Mouse (Mus musculus): ENCODE results near the gene Otog. TPM values are rescaled to one million over a fixed set of nuclear protein-coding genes. Genes with fewer than 3 reads are reported as not detected.

The Otog gene
- total RNA-seq, 2 experiments from 2014 or later: 0.10 to 0.12 TPM

DNA sequence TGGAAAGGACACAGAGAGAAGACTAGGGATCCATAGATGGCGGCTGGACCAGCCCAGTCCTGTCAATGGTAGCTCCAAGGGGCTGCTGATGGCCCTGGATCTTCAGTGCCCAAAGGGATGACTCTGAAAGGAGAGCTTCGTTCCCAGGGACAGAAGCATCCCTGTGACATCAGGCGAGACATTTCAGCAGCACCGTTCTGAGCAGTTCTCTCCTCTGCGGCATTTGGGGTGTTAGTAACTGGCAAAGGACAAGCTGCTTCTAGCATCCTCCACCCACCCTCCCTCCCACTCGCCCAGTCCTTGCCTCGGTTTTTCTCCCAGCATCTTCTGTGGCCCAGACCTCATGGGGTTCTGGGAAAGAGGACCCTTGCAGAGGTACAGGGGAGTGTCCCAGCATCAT is 41.5 kb downstream of the Otog start:
- no peak for DNase-seq (ENCODE audit: low spot score in 2 of 2)

GRCm38 (mm10) chr7:46283681-46284080 is 42.9 kb downstream of the Otog start:
- no peak for DNase-seq (ENCODE audit: low spot score in 2 of 2)

DNA sequence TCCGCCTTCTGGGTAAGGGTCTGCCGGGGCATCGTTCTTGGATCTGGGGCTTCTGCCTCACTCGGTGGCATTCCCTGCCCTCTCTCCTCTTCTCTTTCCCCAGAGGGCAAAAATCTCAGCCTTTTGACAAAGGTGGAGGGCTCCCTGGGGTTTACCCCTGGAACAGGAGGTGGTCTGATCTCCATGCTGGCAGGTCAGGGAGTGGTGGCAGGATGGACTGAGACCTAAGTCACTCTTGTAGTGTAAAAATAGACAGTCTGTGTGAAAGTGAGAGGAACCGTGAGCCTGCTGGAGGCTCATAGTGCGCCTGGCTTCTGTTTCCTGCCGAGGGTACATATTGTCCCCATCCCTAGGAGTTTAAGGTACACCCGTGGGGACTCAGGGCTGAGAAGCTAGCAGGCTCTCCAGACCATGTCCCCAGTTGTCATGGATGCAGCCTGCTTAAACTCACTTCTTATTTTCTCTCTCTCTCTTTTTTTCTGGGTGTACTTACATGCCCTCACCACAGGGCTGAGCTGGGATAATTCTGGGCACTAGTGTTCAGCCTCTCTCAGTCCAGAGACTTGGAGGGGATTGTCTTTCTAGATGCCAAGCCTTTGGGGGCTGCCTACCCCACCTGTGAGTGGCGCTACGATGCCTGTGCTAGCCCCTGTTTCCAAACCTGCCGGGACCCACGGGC is 44.5 kb downstream of the Otog start:
- DNase-seq (ENCODE audit: low spot score in 2 of 2): no peak

- DNase-seq (ENCODE audit: low spot score in 2 of 2): no peak
Measured at GRCm38 (mm10) chr7:46286391-46286790, 45.6 kb downstream of the Otog start.

DNA sequence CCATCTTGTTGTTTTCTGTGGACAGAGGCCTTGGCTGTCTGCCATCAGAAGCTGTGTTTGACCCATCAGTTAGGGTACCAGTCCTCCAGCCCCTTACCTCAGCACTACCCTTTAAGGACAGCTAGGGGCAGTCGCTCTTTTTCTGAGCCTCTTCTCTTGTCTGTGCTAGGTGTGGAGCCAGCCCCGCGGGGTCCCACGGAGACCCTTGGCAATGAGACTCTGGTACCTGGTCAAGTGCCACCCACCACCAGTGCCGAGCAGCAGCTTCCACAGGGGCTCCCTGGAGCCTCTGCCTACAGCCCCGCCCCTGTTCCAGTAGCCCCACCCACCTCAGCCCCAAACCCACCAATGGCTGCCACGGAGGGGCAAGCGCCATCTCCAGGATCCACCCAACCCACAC is 46.3 kb downstream of the Otog start:
- DNase-seq (ENCODE audit: low spot score in 2 of 2): no peak

DNA sequence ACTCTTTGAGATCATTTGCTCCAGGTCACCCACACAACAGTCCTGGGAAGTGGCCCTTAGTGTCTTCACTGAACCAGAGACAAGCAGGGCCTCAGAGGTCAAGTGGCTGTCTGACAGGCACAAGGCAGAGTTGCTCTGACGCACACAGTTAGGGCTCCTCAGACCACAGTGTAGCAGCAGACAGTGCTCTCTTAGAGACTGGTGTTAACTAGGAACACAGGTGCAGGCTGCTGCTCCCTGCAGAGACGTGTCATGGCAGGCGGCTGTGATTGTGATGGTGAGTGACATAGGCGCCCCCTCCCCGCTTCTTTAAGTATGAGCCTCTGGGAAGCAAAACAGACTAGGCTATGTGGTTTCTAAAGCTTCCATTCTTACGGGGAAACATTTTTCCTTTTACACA is 55.5 kb downstream of the Otog start:
- no peak for DNase-seq (ENCODE audit: low spot score in 2 of 2)

DNA sequence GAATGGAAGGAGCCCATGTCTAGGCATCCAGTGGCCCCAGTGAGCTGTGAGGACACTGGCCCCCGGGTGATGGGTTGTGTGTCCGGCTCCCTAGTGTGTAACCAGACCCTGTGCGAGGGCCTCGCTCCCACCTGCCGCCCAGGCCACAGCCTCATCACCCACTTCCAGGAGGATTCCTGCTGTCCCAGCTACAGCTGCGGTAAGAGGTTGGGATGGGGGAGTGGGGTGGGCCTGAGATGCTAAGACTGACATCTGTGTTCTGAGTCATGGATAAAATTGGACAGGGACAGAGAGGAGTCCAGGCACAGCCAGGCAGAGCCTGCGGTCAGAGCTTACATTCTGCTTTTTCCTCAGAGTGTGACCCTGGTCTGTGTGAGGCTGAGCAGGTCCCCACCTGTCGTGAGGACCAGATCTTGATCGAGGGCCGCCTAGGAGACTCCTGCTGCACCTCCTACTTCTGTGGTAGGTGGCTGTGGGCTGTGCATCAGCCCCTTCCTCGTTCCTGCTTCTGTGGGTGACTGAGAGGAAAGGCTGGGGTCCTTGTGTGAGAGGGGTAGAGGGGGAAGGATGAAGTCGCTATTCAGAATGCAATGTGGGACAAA is 60.3 kb downstream of the Otog start:
- DNase-seq (ENCODE audit: low spot score in 2 of 2): no peak

DNA sequence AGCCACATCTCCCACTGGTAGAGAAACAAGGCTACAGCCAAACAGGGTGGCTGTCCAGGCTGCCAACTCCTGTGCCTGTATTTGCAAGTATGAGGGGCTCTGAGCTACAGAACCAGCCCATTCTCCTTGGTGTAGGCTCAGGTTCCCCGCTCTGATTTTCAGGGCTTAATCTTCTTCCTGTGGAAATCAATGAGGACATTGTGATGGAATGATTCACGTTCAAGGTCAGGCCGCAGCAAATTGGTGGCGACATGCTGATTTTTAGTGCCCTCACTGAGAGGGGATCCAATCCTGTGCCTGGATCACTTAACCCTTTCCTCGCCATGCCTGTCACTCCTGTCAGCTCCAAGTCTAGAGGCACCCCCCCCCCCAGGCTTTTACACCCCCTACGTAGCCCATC is 72.7 kb downstream of the Otog start:
- no peak for DNase-seq (ENCODE audit: low spot score in 2 of 2)

DNA sequence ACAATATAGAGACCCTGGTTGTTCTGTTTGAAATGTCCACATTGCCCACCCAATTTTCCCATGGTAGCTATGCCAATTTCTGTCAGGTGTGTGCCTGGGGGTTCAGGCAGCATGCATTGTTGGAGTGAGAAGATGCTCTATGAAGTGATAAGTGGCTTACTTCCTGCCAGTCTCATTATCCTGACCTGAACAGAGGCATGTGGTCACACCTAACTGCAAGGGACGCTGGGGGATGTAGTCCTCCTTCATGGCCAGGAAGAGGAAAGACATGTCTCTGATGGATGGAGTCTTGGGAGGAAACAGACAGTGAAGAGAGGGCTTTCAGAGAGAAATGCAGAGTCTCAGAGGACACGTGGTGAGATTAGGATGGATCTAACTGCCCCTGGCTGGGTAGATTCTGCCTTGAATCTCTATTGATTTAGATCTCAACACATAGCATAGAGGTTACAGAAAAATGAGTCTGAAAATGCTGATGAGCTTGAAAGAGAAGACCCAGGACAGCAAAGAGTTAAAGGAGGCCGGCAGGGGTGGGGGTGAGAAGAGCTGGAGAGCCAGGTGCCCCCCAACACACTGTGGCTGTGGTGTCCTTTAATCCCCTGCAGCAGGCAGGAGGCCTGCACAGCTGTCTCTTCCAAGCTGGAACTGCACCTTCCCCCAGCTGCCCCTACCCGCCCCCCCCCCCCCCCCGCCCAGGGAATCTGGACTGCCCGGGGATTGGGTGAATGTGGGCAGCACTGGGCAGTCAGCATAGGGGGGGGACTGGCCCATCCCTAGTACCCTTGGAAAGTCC is 73.6 kb downstream of the Otog start:
- no peak for DNase-seq (ENCODE audit: low spot score in 2 of 2)

- no peak for DNase-seq (ENCODE audit: low spot score in 2 of 2)
Measured at GRCm38 (mm10) chr7:46315692-46316091, 74.9 kb downstream of the Otog start.

DNA sequence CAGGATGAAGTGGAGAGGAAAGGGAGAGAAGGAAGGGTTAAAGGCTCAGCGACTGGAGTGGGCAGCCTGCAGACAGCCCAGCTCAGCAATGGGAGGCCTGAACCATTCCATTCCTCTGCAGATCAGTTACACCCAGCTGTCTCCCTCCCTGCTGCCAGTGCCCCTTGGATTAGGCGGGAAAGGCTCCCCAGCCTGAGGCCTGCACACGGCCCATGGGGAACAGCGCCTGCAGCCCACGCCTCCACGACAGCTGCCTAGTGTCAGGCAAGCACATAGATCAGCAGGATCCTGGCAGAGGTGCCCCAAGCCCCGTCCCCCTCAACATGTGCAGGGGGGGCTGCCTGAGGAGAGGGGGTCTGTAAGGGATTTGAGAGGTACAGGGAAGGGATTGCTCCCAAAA is 76.2 kb downstream of the Otog start:
- no peak for DNase-seq (ENCODE audit: low spot score in 2 of 2)

DNA sequence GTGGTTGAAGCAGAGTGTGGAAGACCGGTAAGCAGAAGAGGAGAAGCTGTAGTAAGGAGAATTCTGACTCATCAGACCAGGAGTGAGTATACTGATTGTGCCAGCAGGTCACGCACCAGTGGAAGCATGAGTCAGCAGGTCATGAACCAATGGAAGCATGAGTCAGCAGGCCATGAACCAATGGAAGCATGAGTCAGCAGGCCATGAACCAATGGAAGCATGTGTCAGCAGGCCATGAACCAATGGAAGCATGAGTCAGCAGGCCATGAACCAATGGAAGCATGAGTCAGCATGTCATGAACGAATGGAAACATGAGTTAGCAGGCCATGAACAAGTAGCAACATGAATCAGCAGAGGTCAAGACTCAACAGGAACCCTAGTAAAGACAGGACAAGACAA is 80.5 kb downstream of the Otog start:
- no peak for DNase-seq (ENCODE audit: low spot score in 2 of 2)

GRCm38 (mm10) chr7:46327896-46328295 is 87.1 kb downstream of the Otog start:
- no peak for DNase-seq (ENCODE audit: low spot score in 2 of 2)

DNA sequence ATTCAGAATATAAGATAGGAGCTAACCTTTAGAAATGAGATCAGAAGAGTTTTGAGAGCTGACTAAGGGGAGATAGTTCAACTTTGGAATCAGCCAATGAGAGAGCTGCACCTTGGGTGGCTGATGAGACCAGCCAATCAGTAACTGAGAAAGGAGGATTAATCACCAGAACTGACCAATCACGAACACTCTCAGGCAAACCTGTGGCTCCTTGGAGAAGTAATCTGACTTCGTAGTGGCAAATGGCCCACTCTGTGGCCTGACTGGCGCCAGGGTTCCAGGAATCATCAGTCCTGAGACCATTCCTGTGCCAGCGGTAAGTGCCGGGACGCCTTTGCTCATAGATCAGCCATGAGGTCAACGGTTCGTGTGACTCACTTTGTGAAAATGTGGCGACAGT is 96.6 kb downstream of the Otog start:
- no peak for DNase-seq (ENCODE audit: low spot score in 2 of 2)

DNA sequence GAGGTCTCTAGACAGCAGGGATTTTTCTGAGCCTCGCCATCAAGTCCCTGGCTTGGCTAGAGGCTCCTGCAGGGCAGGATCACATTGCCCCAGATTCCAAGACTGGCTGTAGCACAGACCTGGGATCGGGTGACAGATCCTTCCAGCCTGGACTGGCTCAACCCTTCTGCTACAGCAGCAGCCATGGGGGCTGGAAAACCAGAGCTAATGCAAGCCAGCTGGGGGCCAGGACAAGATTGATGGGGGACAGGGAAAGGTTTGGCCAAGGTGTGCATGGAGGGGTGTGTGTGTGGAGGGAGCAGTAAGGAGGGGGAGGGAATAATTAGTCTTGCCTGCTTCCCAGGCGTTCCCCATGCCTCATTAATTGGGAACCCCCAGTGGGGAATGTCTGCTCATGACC is 99.0 kb downstream of the Otog start:
- no peak for DNase-seq (ENCODE audit: low spot score in 2 of 2)

- DNase-seq (ENCODE audit: low spot score in 2 of 2): no peak
Measured at GRCm38 (mm10) chr7:46340295-46340694, 99.5 kb downstream of the Otog start.

- no peak for DNase-seq (ENCODE audit: low spot score in 2 of 2)
Measured at GRCm38 (mm10) chr7:46341471-46341870, 100.7 kb downstream of the Otog start.

DNA sequence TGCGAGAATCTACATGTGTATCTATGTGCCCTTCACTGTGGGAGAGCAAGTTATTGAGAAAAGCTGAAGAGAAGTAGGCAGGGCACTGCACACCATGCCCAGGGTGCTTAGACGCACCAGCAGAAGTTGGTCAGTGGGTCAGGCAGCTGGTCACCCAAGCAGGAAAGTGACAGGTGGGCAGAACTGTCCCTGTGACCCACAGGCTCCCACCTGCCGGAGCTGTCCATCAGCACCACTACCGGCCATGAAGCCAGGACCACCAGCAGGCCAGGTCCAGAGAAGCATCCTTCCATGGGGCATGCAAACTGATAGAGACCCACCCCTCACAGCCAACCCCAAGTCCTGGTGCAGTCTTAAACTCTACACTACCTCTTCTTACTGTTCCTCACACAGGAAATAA is 106.9 kb downstream of the Otog start:
- no peak for DNase-seq (ENCODE audit: low spot score in 2 of 2)

- no peak for DNase-seq (ENCODE audit: low spot score in 2 of 2)
Measured at GRCm38 (mm10) chr7:46348813-46349212, 108.0 kb downstream of the Otog start.

DNA sequence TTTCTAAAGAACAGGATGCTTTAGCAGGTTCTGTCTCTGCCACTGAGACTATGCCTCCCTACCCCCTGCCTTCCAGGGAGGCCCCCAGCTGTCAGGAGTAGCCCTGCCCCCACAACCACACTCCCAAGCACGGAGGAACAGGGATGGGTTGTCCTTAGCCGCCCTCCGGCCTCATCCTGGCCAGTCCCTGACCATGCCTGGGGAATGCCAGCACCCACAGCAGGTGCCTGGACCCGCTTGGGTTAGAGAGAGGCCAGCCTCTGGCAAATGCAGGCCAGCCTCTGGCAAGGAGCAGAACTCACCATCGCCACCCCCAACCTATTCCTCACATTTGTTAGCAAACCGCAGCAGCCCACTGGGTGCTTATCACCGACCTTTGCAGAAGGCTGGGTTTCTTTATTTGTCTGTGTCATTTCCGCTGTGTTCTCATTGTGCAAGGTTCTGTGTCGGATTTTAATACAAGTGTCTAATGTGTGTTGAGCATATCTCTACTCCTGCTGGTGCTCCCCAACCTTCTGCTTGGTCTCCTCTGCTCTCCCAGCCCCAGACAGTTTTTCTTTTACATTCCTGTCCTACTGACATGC is 109.4 kb downstream of the Otog start:
- no peak for DNase-seq (ENCODE audit: low spot score in 2 of 2)

GRCm38 (mm10) chr7:46352748-46353147 is 112.0 kb downstream of the Otog start:
- DNase-seq (ENCODE audit: low spot score in 2 of 2): no peak

DNA sequence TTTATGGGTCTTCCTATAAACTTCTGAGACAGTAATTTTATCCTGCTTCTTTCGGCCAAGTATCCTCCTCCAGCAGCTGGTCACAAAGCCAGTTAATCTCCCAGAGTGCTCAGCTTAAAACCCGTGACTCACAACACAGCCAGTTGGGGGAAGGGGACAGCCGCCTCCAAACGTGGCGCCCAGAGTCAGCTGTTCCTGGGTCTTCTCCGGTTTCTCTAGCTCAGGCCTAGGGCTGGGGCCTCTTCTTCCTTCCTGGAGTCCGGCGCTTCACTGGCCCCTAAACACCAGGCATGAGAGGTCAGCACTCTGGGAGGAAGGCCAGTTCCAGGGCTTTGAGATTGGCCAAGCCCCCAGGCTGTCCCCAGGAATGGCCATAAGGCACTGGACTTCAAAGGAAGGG is 112.4 kb downstream of the Otog start:
- DNase-seq (ENCODE audit: low spot score in 2 of 2): no peak

All from layer of hippocampus, postnatal 14 days (tissue).